Mouse (Mus musculus): ENCODE data around the gene Sema7a.

Gene Sema7a

DNA sequence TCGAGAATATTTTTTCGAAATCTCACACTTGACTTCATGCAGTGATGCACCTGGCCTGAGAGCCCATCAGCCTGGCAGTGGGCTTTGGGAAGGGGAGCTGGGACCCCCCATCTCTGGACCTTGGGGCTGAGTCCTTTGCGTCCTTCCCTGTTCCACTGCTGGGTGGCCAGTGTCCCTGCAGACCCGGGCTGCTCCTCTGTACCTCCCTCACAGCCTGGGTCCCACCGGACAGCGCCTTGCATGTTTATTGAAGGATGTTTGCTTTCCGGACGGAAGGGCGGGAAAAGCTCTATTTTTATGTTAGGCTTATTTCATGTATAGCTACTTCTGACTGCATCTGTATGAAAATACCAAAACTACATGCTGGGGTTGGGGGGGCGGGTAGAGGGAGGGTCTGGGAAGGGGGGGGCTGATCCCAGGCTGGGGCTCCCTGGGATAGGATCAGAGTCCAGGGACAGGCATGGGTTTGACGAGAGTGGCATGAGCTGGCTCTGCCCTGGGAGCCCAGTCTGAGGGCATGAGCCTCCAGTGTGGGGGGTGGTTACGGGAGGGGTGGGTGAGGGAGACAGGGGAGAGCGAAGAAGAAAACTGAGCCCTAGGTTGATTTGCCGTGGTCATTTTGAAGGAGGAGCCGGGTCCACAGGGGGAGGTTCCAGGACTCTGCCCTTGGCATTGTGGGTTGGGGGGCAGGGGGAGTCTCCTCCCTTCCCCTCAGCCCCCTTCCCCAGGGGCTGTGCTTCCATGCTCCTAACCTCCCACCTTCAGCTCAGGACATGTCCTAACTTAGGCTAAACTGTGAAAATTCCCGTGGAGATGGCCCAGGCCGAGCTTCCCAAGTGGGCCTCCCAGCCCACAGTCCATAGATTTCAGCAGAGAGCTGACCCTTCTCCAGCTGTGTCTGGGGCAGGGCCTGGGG, 22.2 kb downstream of the Sema7a start:
- DNase-seq = no peak

DNA sequence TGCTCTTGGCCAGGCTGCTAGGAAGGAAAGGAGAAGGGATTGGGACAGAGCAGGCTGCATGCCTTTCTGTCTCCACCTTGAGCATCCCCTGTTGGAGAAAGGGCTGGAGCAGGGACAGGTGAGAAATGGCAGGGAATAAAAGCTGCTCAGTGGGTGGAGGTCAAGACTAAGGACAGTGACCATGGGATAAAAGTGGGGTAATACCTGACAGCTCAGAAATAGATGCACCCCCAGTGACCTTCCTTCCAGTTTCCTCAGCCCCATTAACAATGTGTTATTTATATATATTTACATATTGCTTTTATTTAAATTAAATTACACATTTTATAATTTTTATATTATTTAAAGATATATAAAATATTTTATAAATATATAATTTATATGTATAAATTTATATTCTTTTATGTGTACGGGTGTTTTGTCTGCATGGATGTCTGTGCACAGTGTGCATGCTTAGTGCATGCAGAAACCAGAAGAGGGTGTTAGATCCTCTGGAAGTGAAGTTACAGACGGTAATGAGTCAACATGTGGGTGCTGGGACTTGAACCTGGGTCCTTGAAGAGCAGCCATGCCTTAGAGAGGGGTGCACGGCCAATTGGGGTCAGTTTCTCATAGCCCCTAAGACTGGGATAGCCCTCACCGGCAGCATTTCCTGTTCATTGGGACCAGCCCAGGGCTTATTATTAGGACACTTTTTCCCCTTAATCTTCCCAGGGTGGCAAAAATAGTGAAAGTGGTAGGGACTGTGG, 23.5 kb downstream of the Sema7a start:
- DNase-seq = no peak

GRCm38 (mm10) chr9:57963998-57964395, 24.1 kb downstream of the Sema7a start:
- no peak for DNase-seq

- no peak for DNase-seq
Measured at GRCm38 (mm10) chr9:57964528-57965250, 24.8 kb downstream of the Sema7a start.

- DNase-seq = no peak
Measured at GRCm38 (mm10) chr9:57965281-57966185, 25.6 kb downstream of the Sema7a start.

DNA sequence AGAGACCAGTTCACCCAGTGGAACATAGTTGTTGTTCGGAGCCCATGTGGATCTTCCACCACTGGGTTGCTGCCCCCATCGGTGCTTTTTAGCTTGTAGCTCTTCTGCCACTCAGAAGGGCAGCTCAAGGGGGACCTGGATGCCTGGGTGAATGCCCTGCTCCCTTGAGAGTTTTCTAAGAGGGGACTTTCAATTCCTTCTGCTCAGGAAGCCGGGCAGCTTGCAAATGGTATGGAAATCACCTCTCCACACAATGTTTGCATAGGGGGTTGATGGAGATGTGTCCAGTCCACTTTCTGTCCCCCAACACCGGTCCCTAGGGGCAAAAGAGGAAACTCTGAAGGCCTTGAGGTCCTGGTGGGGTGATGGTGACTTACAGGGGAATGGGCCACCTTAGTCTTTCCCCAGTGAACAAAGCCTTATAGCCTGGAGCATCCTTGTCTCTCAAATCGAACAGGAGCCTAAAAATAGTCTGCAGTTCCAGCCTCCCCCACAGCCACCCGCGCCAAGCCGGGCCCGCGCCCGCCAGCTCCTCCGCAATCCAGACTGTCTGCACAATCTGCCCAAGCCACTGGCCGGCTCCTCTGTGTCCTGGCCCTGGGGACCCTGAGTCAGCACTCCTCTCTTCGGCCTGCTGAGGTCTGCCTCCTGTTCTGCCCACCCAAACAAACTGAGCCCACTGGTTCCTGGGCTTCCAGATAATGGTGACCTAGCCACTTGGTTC, 27.5 kb downstream of the Sema7a start:
- DNase-seq = peak; percentile 84

DNA sequence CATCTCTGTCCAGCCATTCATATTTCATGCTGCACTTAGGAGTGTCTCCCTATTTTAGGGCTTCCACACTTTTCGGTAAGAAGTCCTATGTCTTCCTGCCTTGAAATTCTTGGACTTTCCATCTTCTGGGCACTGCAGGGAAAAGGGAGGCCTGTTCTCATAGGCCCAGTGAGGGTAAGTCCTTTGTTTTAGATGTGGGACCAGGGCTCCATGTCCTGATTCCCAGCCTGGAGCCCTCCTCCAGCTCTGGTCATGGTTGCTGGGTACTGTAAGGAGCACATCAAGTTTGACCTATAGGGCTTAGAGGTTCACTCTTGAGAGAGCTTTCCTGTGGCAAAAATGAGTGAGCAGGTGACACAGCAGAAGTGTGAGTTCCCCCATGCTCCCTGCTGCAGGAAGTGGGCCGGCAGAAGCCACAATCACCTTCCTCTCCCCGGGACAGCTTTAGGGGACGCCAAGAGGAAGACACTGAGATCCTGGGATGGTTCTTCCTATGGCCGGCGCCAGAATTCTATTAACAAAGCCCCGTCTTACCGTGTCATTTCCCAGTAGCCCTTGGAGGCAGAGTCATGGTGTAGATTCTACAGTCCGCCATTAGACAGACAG, 28.4 kb downstream of the Sema7a start:
- DNase-seq = peak in 1 of 2 experiments; percentile 16

DNA sequence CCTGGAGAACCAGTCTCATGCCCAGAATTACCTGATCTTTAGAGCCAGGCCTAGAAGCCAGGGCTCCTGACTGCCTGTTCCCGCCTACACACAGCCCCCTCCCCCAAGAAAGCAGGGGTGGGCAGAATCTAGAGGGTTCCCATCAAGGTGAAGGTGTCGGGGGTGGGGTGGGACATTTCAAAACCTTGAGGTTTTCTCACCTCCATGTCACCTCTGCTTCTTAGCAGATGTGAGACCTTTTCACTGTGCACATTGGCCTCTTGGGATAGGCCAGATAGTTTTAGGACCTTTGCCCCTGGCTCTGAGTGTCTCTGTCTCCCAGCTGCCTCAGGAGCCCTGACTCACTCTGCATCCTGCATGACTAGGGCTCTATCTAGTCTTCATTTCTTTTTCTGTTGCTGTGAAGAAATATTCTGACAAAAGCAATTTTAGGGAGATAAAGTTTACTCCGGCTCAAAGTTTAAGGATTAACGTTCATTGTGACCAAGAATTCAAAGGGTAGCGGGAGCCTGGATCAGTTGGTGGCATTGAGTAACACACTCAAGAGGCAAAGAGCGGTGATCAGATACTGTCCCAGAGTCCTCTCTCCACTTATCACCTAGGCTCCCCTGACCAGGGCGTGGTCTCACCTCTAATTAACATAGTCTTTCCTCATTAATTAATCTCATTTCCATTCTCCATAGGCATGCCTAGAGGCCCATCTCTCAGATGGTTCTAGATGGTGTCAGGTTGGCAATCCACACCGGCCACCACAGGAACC, 29.1 kb downstream of the Sema7a start:
- no peak for DNase-seq

DNA sequence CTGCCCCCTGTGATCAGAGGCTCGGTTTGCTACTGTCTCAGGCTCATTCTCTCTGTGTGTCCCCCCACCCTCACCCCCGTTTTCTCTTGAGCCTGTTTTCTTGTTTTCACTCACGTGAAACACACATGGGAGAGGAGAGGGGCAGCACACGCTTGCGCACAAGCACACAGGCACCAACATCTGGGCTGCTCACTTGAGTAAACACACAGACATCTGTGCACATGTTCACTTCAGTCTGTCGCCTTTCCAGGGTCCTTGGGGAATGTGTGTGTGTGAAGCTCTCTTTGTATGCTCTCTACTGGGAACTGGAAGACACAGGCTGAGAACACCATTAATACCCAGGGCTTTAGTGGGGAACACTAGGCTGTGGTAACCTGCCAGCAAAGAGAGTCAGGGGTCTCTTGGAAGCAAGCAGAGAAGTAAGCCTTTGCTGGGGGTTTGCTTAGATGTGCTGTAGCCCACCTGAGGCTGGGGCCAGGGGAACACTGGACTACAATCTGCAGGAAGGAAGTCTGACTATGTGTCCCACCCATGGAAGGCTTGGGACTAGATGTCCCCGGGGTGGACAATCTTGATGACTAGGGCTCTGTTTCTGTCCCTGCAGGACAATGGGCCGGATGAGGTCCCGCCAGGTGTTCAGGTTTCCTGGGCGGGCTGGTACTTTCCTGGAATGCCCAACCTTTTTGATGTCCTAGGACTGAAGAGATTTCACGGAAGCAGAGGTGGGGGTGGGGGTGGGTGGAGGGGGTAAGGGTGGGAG, 30.0 kb downstream of the Sema7a start:
- DNase-seq = no peak

DNA sequence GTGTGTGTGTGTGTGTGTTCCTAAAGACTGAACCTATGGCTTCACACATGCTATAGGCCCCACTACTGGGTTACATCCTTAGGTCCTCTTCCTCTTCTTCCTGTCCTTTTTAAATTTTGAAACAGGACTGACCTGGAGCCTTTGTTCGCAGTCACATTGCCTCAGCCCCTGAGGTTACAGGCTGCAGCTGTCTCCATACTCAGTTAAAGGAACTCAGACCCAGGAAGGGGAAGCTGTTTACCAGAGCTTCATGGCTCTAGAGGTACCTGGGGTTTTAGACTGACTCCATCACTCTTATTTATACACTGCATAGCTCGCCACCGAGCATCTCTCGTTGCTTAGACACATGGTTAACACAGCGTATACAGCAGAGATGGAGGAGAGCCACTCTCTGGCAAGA, 31.5 kb downstream of the Sema7a start:
- DNase-seq = no peak

- DNase-seq = no peak
Measured at GRCm38 (mm10) chr9:57972141-57972591, 32.3 kb downstream of the Sema7a start.

GRCm38 (mm10) chr9:57972776-57973439, 33.0 kb downstream of the Sema7a start:
- no peak for DNase-seq

GRCm38 (mm10) chr9:57973440-57974066, 33.6 kb downstream of the Sema7a start:
- DNase-seq = no peak

DNA sequence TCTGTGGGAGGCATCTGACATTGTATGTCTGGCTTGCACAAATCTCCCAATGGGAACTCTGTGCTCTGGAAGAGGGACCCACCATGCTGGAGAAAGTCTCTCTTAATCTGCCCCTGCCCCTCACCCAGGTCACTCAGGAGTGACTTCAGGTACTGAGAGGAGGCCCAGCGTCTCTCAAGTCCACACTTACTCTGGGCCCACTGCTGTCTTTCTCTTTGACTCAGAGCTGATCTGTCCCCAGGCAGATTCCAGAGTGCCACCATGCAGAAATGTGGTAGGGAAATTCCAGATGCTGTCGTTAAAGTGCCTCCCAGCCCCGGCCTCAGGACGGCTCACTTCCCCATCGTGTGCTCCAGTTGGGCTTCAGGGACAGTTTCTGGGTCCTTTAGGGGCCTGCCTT, 34.3 kb downstream of the Sema7a start:
- no peak for DNase-seq

GRCm38 (mm10) chr9:57975200-57975821, 35.4 kb downstream of the Sema7a start:
- DNase-seq = no peak

GRCm38 (mm10) chr9:57978025-57978424, 38.1 kb downstream of the Sema7a start:
- DNase-seq = no peak

DNA sequence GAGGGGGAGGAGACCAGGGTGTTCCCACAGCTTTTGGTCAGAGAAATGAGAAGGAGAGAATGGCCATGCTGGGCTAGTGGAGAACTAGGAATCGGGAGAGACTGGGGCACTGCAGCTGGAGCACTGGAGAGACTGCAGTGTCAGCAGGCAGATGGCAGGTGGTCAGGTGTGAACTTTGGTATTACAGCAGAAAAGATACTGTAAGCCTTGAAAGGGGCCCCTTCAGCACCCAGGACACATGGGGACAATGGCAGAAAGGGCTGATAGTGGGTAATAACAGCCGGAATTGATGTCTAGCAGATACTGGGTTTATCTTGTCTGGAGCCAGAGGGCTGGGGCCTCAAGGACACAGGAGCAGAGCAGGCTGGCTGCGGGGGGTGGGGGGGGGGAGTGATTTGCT, 38.9 kb downstream of the Sema7a start:
- no peak for DNase-seq

GRCm38 (mm10) chr9:57980570-57980969, 40.7 kb downstream of the Sema7a start:
- no peak for DNase-seq

Measured in cerebellum, adult 18-20 months (tissue).